Mouse (Mus musculus) neural tube, embryonic 14.5 days (tissue): ENCODE data around the gene Egfem1. TPM values are rescaled to one million over a fixed set of nuclear protein-coding genes. Genes with fewer than 3 reads are reported as not detected.

Experiments used
- ATAC-seq: fragments of 200-750 bp; cut with Nextera tagmentation; 2 replicates; pipeline ENCODE4 v1.8.0; 2017; ENCODE audit warnings: low read depth, mild to moderate bottlenecking, moderate TSS enrichment, moderate library complexity
- H3K27ac ChIP-seq: fragments of 300-500 bp; sonication (generic); 2 replicates; pipeline ENCODE4 v1.5.1; 2014; ENCODE audit warnings: low read depth, mild to moderate bottlenecking, control low read depth, low read length, moderate library complexity, mixed read lengths
- H3K27me3 ChIP-seq: fragments of 300-500 bp; sonication (generic); 2 replicates; pipeline ENCODE4 v1.6.1; 2014; ENCODE audit warnings: low read length; ENCODE audit not compliant: control insufficient read depth, insufficient read depth
- H3K36me3 ChIP-seq: fragments of 300-500 bp; sonication (generic); 2 replicates; pipeline ENCODE4 v1.6.1; 2014; ENCODE audit warnings: low read length, mixed read lengths; ENCODE audit not compliant: control insufficient read depth, insufficient read depth
- H3K4me1 ChIP-seq: fragments of 300-500 bp; sonication (generic); 2 replicates; pipeline ENCODE4 v1.6.1; 2014; ENCODE audit warnings: low read length; ENCODE audit not compliant: control insufficient read depth, insufficient read depth
- H3K4me2 ChIP-seq: fragments of 300-500 bp; sonication (generic); 2 replicates; pipeline ENCODE4 v1.6.1; 2014; ENCODE audit warnings: mild to moderate bottlenecking, low read depth, low read length, control low read depth
- H3K4me3 ChIP-seq: fragments of 300-500 bp; sonication (generic); 2 replicates; pipeline ENCODE4 v1.5.1; 2014; ENCODE audit warnings: low read depth, low read length, control low read depth, mixed read lengths
- H3K9ac ChIP-seq: fragments of 300-500 bp; sonication (generic); replicated peaks from 2 replicates; pipeline ENCODE4 v1.6.1; 2014; ENCODE audit warnings: low read depth, mild to moderate bottlenecking, control low read depth, low read length, mixed read lengths
- H3K9me3 ChIP-seq: fragments of 300-500 bp; sonication (generic); 2 replicates; pipeline ENCODE4 v1.6.1; 2016; ENCODE audit warnings: low read length; ENCODE audit not compliant: control insufficient read depth
- WGBS: fragments of 180-500 bp; shearing (Covaris S2); extraction: QIAGEN DNeasy Blood & Tissue Kit; methylation state at CpG from one replicate; pipeline ENCODE4 v1.1.7; 2014; 5-methylcytosine and 5-hydroxymethylcytosine counted together
- polyA plus RNA-seq: library from polyadenylated mRNA; unstranded; fragments of >200 nt; fragmentation: Nextera tagmentation; extraction: Ambion mirVana; gene quantifications from 2 replicates; pipeline ENCODE4 v1.2.1, GENCODE M21; 2014

Gene Egfem1
- polyA plus RNA-seq, 1 experiment from 2014 or later = 8.6 TPM

- Histone ChIP-seq H3K36me3 (no peaks in the 10 kb centered on the region), H3K9ac (no peak overlapping the region), H3K4me3 (no peak overlapping the region), H3K27me3 (no peaks in the 10 kb centered on the region), H3K4me1 (no peaks in the 10 kb centered on the region), H3K4me2 (no peak overlapping the region), H3K9me3 (no peaks in the 10 kb centered on the region), H3K27ac (no peak overlapping the region)
- WGBS = 48% methylated on average over 1 of the region's 1 CpGs
- no peak for ATAC-seq
Observed at GRCm38 (mm10) chr3:29117379-29117778, 35.6 kb downstream of the Egfem1 start.

- Histone ChIP-seq H3K4me1 (no peaks in the 10 kb centered on the region), H3K27ac (no peak overlapping the region), H3K9me3 (no peaks in the 10 kb centered on the region), H3K9ac (no peak overlapping the region), H3K4me3 (no peak overlapping the region), H3K36me3 (no peaks in the 10 kb centered on the region), H3K4me2 (no peak overlapping the region), H3K27me3 (no peaks in the 10 kb centered on the region)
- WGBS = 88% methylated on average over 1 of the region's 1 CpGs
- no peak for ATAC-seq
Observed at GRCm38 (mm10) chr3:29122556-29122955, 40.7 kb downstream of the Egfem1 start.

- H3K36me3 ChIP-seq = no peaks in the 10 kb centered on the region
- no peaks in the 10 kb centered on the region for H3K9me3 ChIP-seq
- H3K27me3 ChIP-seq = no peaks in the 10 kb centered on the region
- H3K4me2 ChIP-seq = no peak overlapping the region
- H3K4me1 ChIP-seq = peaks cover 20% of the 10 kb centered on the region
- 84% methylated on average over 2 of the region's 2 CpGs for WGBS
- no peak for ATAC-seq
- H3K27ac ChIP-seq = no peak overlapping the region
- no peak overlapping the region for H3K9ac ChIP-seq
- H3K4me3 ChIP-seq = no peak overlapping the region
Observed at GRCm38 (mm10) chr3:29132054-29132931, 50.5 kb downstream of the Egfem1 start.

- no peak overlapping the region for H3K27ac ChIP-seq
- peak overlapping the region; percentile 33; the same call in 1 of the 2 replicates for H3K4me2 ChIP-seq
- H3K4me1 ChIP-seq = peaks cover 23% of the 10 kb centered on the region
- no peaks in the 10 kb centered on the region for H3K36me3 ChIP-seq
- H3K27me3 ChIP-seq = no peaks in the 10 kb centered on the region
- H3K4me3 ChIP-seq = no peak overlapping the region
- H3K9me3 ChIP-seq = no peaks in the 10 kb centered on the region
- WGBS = 33% methylated on average over 11 of the region's 11 CpGs
- ATAC-seq = no peak
- H3K9ac ChIP-seq = no peak overlapping the region
Observed at GRCm38 (mm10) chr3:29134509-29134908, 52.7 kb downstream of the Egfem1 start.

- peak overlapping the region; percentile 39; the same call in 1 of the 2 replicates for H3K27ac ChIP-seq
- peak; percentile 78; the same call in 1 of the 2 replicates for ATAC-seq
Observed at GRCm38 (mm10) chr3:29135176-29136064, 53.6 kb downstream of the Egfem1 start.

GRCm38 (mm10) chr3:29136065-29136955, 54.5 kb downstream of the Egfem1 start:
- Histone ChIP-seq H3K4me3 (no peak overlapping the region), H3K27ac (no peak overlapping the region; the same call in 1 of the 2 replicates)
- peak; percentile 52; the same call in 1 of the 2 replicates for ATAC-seq

More at GRCm38 (mm10) chr3:29135176-29136064, 53.6 kb downstream of the Egfem1 start:
- Histone ChIP-seq H3K4me1 (peaks cover 23% of the 10 kb centered on the region), H3K9me3 (no peaks in the 10 kb centered on the region), H3K4me2 (0 out of 2 replicates have a peak overlapping the region, but pooled peaks have one; percentile 1), H3K4me3 (no peak overlapping the region), H3K36me3 (no peaks in the 10 kb centered on the region), H3K9ac (no peak overlapping the region), H3K27me3 (no peaks in the 10 kb centered on the region)
- WGBS = 13% methylated on average over 9 of the region's 9 CpGs

GRCm38 (mm10) chr3:29168401-29168800, 86.6 kb downstream of the Egfem1 start:
- no peak overlapping the region for H3K27ac ChIP-seq

More at GRCm38 (mm10) chr3:29136065-29136955, 54.5 kb downstream of the Egfem1 start:
- Histone ChIP-seq H3K4me1 (peaks cover 23% of the 10 kb centered on the region), H3K36me3 (no peaks in the 10 kb centered on the region), H3K9me3 (no peaks in the 10 kb centered on the region), H3K27me3 (no peaks in the 10 kb centered on the region), H3K9ac (no peak overlapping the region), H3K4me2 (0 out of 2 replicates have a peak overlapping the region, but pooled peaks have one; percentile 1)
- WGBS = 6% methylated on average over 10 of the region's 10 CpGs

GRCm38 (mm10) chr3:29169003-29169402, 87.2 kb downstream of the Egfem1 start:
- H3K4me1 ChIP-seq = no peaks in the 10 kb centered on the region
- no peaks in the 10 kb centered on the region for H3K9me3 ChIP-seq
- no peak overlapping the region for H3K9ac ChIP-seq
- H3K4me2 ChIP-seq = no peak overlapping the region
- H3K36me3 ChIP-seq = no peaks in the 10 kb centered on the region
- no peak overlapping the region for H3K4me3 ChIP-seq
- no peak for ATAC-seq
- no peak overlapping the region for H3K27ac ChIP-seq
- no peaks in the 10 kb centered on the region for H3K27me3 ChIP-seq
- WGBS = 78% methylated on average over 4 of the region's 4 CpGs

More at GRCm38 (mm10) chr3:29168401-29168800, 86.6 kb downstream of the Egfem1 start:
- no peak for ATAC-seq
- Histone ChIP-seq H3K4me1 (no peaks in the 10 kb centered on the region), H3K4me2 (no peak overlapping the region), H3K9me3 (no peaks in the 10 kb centered on the region), H3K9ac (no peak overlapping the region), H3K27me3 (no peaks in the 10 kb centered on the region), H3K36me3 (no peaks in the 10 kb centered on the region), H3K4me3 (no peak overlapping the region)
- WGBS = 84% methylated on average over 4 of the region's 4 CpGs
